Mouse (Mus musculus): Measurements from ENCODE around the gene Wdr62. TPM values are rescaled to one million over a fixed set of nuclear protein-coding genes. Genes with fewer than 3 reads are reported as not detected.

Wdr62 gene
- 7.2 and 7.4 TPM in 2 replicates for polyA plus RNA-seq (2016; fragmentation: Nextera tagmentation; extraction: Ambion mirVana)

DNA sequence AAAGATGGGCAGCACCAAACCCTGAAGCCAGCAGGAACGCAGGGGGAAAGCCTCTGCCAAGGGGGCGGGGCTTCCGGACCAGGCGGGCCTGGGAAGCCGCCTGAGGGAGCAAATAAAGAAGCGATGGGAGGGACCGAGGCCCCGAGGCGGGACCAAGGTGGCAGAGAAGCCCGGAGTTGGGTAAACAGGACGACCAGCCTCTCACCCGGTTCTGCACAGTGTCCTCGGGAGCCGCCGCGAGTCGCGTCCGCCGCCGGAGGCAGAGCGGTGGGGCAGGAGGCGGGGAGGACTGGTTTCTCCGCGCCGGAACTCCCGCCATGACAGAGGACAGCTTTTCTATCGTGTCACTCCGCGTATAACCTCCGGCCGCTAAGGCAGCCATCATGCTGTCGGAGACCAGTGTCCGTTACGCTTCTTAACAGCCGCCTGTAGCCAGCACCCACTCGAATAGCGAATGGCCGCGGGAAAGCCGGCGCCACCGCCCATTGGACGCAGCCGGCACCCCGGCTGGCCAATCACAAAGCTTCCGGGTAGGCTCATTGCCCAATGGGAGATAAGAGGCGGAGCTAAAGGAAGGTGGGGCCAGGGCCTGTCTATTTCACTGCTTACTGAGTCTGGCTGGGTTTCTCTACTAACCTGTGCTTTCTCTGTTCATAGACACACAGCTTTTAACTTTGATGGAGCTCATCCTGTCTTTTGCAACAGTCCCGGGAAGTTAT is at the start of gene Wdr62, which contains the start of gene Thap8:
Gene Wdr62, minus strand, starts transcription at position 469 of the 719 bp plus-strand sequence.
Gene Thap8, plus strand, starts transcription at position 144 of the 719 bp plus-strand sequence.
- WGBS: under 1% methylated on average over 47 of the region's 49 CpGs
- peak within 1 kb of the TSS; percentile 63 for H3K4me3 ChIP-seq
- peak within 1 kb of the TSS; percentile 93 for H3K4me2 ChIP-seq (replicated peaks)
- H3K27me3 ChIP-seq: no peaks in the 10 kb centered on the region
- peak within 1 kb of the TSS; percentile 95 for H3K27ac ChIP-seq
- H3K9ac ChIP-seq: peak within 1 kb of the TSS; percentile 62
- H3K4me1 ChIP-seq: peaks cover 8% of the 10 kb centered on the region
- peak; percentile 97 for ATAC-seq (ENCODE audit: low FRiP score)
- no peaks in the 10 kb centered on the region for H3K36me3 ChIP-seq
- no peaks in the 10 kb centered on the region for H3K9me3 ChIP-seq (replicated peaks)

DNA sequence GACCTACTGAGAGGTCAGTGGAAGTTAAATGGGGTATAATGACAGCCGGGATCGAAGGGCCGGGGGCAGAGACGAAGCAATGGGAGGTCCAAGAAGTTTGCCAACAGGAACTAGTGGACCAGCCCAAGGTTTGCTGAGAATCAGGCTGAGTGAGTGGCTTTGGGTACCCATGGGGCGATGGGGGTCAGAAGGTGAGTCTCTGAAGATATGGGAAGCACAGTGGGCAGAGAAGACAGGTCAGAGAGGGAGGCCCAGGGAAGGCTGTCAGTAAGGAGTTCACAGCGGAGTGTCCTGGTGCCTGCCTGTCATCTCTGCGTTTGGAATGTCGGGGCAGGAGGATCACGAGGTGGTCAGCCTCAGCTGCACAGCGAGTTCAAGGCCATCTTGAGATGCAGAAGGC is 48.2 kb upstream of the Wdr62 start:
- 58% methylated on average over 10 of the region's 10 CpGs for WGBS

DNA sequence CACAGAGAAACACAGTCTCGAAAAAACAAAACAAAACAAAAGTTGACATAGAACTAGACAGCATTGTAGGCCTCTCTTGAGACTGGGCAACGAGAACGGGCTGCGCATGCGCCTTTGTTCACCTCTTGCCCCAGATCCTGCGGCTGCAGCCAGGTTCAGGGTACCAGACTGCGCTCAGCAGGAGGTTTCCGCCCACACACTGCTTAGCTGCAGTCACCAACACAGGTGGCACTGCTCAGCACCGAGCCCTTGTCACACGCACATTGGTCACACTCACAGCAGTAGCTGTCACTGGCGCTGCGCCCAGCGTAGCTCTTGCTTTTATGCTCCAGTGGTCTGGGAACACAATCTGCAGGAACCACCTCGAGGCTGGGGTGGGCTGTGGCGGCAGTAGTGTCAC is 46.9 kb upstream of the Wdr62 start:
- Histone ChIP-seq H3K9ac (no peak overlapping the region), H3K9me3 (replicated peaks) (0 out of 2 replicates have a peak, but pooled peaks cover 4% of the 10 kb centered on the region), H3K27me3 (peaks cover 7% of the 10 kb centered on the region), H3K36me3 (no peaks in the 10 kb centered on the region), H3K27ac (no peak overlapping the region), H3K4me1 (peaks cover 13% of the 10 kb centered on the region), H3K4me2 (replicated peaks) (no peak overlapping the region), H3K4me3 (no peak overlapping the region)
- no peak for ATAC-seq (ENCODE audit: low FRiP score)
- 59% methylated on average over 15 of the region's 15 CpGs for WGBS

More for the DNA sequence above, 48.2 kb upstream of the Wdr62 start:
- Histone ChIP-seq H3K27ac (no peak overlapping the region), H3K9ac (peak overlapping the region; percentile 8; the same call in 1 of the 2 replicates), H3K9me3 (replicated peaks) (0 out of 2 replicates have a peak, but pooled peaks cover 4% of the 10 kb centered on the region), H3K4me2 (replicated peaks) (no peak overlapping the region), H3K36me3 (no peaks in the 10 kb centered on the region), H3K4me3 (no peak overlapping the region), H3K4me1 (peaks cover 10% of the 10 kb centered on the region), H3K27me3 (peaks cover 8% of the 10 kb centered on the region)
- no peak for ATAC-seq (ENCODE audit: low FRiP score)

DNA sequence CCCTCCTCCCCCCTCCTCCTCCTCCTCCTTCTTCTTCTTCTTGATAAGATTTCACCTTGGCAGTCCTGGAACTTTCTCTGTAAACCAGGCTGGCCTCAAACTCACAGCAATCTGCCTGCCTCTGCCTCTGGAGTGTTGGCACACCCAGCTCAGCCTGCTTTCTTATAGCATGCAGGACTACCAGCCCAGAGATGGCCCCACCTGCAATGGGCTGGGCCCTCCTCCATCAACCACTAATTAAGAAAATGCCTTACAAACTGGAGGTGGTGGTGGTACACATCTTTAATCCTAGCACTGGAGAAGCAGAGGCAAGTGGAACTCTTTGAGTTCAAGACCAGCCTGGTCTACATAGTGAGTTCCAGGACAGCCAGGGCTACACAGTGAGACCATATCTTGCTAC is 46.2 kb upstream of the Wdr62 start:
- no peak for ATAC-seq (ENCODE audit: low FRiP score)
- no peak overlapping the region for H3K4me2 ChIP-seq (replicated peaks)

DNA sequence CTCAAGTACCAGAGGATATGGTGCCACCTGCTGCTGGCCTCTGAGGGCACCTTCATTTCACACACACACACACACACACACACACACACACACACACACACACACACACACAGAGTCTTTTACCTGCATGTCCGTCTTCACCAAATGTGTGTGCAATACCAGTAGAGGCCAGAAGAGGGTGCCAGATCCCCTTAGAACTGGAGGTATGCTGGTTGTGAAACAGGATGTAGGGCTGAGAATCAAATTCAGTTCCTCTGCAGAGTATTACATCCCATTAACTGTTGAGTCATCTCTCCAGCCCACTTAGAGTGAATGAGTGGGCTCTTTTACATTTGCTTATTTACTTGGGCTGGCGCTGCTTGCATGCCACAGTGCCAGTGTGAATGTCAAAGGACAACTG is 45.1 kb upstream of the Wdr62 start:
- Histone ChIP-seq H3K9me3 (replicated peaks) (0 out of 2 replicates have a peak, but pooled peaks cover 4% of the 10 kb centered on the region), H3K9ac (no peak overlapping the region), H3K27ac (no peak overlapping the region), H3K4me2 (replicated peaks) (no peak overlapping the region), H3K4me1 (peaks cover 16% of the 10 kb centered on the region), H3K4me3 (no peak overlapping the region), H3K36me3 (no peaks in the 10 kb centered on the region), H3K27me3 (peaks cover 7% of the 10 kb centered on the region)
- ATAC-seq (ENCODE audit: low FRiP score): no peak
- WGBS: 44% methylated on average over 2 of the region's 2 CpGs

More for the DNA sequence above, 46.2 kb upstream of the Wdr62 start:
- Histone ChIP-seq H3K4me3 (no peak overlapping the region), H3K9me3 (replicated peaks) (0 out of 2 replicates have a peak, but pooled peaks cover 4% of the 10 kb centered on the region), H3K4me1 (peaks cover 11% of the 10 kb centered on the region), H3K27ac (no peak overlapping the region), H3K9ac (no peak overlapping the region), H3K36me3 (no peaks in the 10 kb centered on the region), H3K27me3 (peaks cover 7% of the 10 kb centered on the region)

DNA sequence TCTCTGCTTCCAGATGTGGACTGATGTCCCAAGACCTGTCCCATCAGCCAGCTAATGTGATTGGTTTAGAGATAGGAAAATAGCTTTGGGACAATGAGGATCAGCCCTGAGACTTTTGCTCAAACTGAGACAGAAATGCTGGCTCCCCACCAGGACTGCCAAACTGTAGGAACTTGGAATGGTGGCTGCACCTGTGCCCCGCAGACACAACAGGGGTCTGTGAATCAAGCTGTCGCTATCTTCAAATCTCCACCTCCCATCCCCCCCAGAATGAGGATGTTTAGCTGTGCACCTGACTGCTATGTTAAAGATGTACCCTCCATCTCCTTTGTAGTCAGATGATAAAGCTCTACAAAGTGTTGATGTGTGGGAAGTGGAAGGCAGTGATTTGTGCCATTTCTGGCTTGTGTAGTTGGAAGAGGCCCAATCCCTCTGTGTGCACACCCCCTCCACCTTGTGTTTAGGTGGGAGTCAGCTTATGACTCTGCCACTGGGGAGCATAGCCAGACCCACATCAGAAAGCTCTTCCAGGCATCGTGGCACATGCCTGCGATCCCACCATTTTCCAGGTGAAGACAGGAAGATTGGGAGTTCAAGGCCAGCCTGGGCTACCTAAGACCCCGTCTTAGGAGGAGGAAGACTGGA is 44.2 kb upstream of the Wdr62 start:
- Histone ChIP-seq H3K4me2 (replicated peaks) (no peak overlapping the region), H3K36me3 (no peaks in the 10 kb centered on the region), H3K27ac (no peak overlapping the region), H3K4me3 (no peak overlapping the region), H3K4me1 (peaks cover 16% of the 10 kb centered on the region), H3K27me3 (peaks cover 7% of the 10 kb centered on the region), H3K9me3 (replicated peaks) (0 out of 2 replicates have a peak, but pooled peaks cover 4% of the 10 kb centered on the region), H3K9ac (no peak overlapping the region)
- 85% methylated on average over 5 of the region's 5 CpGs for WGBS
- no peak for ATAC-seq (ENCODE audit: low FRiP score)

DNA sequence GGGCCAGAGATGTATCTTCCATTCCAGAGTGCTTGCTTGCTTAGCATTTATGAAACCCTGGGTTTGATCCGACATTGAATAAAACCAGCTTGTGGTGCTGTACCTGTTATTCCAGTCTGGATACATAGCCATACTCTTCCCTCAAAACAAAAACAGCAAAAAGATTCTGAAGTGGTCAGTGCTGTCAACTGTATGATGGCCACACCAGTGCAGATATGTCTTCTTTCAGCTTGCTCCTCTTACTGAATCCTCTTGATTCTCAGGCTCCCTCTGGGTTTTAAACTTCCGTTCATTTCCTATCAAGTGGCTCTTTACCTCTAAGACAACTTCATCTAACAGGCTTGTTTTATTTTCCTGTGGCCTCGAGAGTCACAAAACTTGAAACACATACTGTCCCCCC is 43.6 kb upstream of the Wdr62 start, which contains the start of gene Sdhaf1:
Gene Sdhaf1, minus strand, starts transcription at position 101 of the 400 bp plus-strand sequence.
- no peak for ATAC-seq (ENCODE audit: low FRiP score)
- H3K9ac ChIP-seq: 0 out of 2 replicates have a peak within 1 kb of the TSS, but pooled peaks have one; percentile 79
- H3K4me3 ChIP-seq: peak within 1 kb of the TSS; percentile 75
- peak within 1 kb of the TSS; percentile 76 for H3K4me2 ChIP-seq (replicated peaks)
- 71% methylated on average over 3 of the region's 3 CpGs for WGBS
- no peaks in the 10 kb centered on the region for H3K36me3 ChIP-seq
- H3K27me3 ChIP-seq: peaks cover 7% of the 10 kb centered on the region
- H3K9me3 ChIP-seq (replicated peaks): 0 out of 2 replicates have a peak, but pooled peaks cover 4% of the 10 kb centered on the region
- peaks cover 16% of the 10 kb centered on the region for H3K4me1 ChIP-seq
- H3K27ac ChIP-seq: peak within 1 kb of the TSS; percentile 86; the same call in 1 of the 2 replicates

DNA sequence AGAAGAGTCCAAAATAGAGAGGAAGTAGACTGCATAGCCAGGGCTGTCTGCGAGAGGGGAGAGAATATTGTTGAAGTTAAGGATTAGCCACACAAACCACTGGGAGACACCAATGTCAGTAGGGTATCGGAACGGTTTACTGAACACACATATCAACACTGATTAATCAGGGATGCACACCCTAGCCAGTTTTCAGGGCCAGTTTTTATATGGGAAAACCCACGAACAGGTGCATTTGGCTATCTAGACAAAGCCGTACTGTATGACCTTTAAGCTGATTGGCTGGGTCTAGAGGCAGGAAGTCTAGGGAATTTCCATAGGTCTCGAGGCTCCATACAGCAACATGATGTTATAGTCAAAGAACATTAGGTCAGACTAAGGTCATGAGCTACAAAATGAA is 42.6 kb upstream of the Wdr62 start:
- ATAC-seq (ENCODE audit: low FRiP score): peak; percentile 5; the same call in 1 of the 2 replicates

DNA sequence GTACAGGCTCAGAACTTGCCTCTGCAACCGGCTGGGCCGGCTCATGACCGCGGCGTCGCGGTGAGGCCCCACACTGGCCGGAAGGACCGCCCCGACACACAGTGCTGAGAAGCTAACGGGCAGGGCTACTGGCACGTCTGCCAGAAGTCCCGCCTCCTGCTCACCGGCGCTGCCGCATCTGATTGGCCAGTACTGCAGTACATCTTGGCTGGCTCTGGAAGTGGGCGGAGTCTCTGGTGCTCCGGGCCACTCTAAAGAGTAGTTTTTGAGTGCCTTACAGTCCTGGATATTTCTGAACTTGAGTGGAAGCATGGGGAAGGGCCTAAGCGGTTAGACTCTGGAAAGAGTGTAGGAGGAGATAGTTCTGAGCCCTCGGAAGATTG is 42.1 kb upstream of the Wdr62 start:
- peak; percentile 99 for ATAC-seq (ENCODE audit: low FRiP score)
- under 1% methylated on average over 20 of the region's 20 CpGs for WGBS
- Histone ChIP-seq H3K4me3 (peak overlapping the region; percentile 75), H3K9me3 (replicated peaks) (0 out of 2 replicates have a peak, but pooled peaks cover 4% of the 10 kb centered on the region), H3K4me1 (peaks cover 16% of the 10 kb centered on the region), H3K36me3 (no peaks in the 10 kb centered on the region), H3K27ac (peak overlapping the region; percentile 86), H3K27me3 (no peaks in the 10 kb centered on the region; the same call in 1 of the 2 replicates), H3K9ac (peak overlapping the region; percentile 79), H3K4me2 (replicated peaks) (peak overlapping the region; percentile 76)

More for the DNA sequence above, 42.6 kb upstream of the Wdr62 start:
- Histone ChIP-seq H3K4me1 (peaks cover 16% of the 10 kb centered on the region), H3K9ac (peak overlapping the region; percentile 79; the same call in 1 of the 2 replicates), H3K4me2 (replicated peaks) (peak overlapping the region; percentile 76), H3K27me3 (no peaks in the 10 kb centered on the region; the same call in 1 of the 2 replicates), H3K4me3 (peak overlapping the region; percentile 75), H3K9me3 (replicated peaks) (0 out of 2 replicates have a peak, but pooled peaks cover 4% of the 10 kb centered on the region), H3K36me3 (no peaks in the 10 kb centered on the region), H3K27ac (peak overlapping the region; percentile 86; the same call in 1 of the 2 replicates)
- WGBS: 38% methylated on average over 6 of the region's 6 CpGs

DNA sequence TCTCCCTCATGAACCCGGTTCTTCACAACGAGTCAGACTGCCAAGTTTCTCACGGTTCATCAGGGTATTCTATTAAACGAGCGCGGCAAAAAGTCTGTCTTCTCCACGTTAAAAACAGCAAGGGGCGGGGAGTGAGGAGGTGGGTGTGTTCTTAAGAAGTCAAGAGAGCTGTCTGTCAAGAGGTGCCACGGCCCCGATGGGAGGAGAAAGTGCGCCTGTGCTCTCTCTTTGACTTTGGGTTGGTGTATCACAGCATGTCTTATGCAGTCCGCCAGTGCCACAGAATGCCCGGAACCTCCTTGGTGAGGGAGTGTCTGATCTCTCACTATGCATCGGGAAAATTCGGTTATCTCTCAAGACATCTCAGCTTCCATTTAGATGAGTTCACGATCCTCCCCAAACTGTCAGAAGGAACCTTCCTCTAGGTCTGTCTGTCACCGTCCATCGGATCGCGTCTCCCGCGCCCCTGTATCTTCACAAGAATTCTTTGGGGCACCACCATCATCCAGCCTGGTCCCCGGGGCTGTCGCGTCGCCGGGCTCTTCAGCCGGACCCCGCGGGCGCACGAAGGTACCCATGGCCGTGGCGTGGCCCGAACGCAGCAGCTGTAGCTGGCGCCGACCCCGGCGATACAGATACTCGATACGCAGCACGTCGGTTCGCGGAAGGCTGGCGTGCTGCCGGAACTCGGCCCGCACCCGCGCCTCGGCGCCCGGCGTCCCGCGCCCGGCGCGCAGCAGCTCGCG is 41.5 kb upstream of the Wdr62 start, which contains the start of gene E130208F15Rik:
Gene E130208F15Rik, plus strand, starts transcription at position 202 of the 746 bp plus-strand sequence.
- Histone ChIP-seq H3K4me2 (replicated peaks) (peak within 1 kb of the TSS; percentile 76), H3K9me3 (replicated peaks) (0 out of 2 replicates have a peak, but pooled peaks cover 4% of the 10 kb centered on the region), H3K4me3 (peak within 1 kb of the TSS; percentile 75), H3K27ac (peak within 1 kb of the TSS; percentile 86), H3K4me1 (peaks cover 13% of the 10 kb centered on the region), H3K9ac (peak within 1 kb of the TSS; percentile 79), H3K27me3 (no peaks in the 10 kb centered on the region), H3K36me3 (no peaks in the 10 kb centered on the region)
- WGBS: under 1% methylated on average over 61 of the region's 63 CpGs
- peak; percentile 84 for ATAC-seq (ENCODE audit: low FRiP score)

DNA sequence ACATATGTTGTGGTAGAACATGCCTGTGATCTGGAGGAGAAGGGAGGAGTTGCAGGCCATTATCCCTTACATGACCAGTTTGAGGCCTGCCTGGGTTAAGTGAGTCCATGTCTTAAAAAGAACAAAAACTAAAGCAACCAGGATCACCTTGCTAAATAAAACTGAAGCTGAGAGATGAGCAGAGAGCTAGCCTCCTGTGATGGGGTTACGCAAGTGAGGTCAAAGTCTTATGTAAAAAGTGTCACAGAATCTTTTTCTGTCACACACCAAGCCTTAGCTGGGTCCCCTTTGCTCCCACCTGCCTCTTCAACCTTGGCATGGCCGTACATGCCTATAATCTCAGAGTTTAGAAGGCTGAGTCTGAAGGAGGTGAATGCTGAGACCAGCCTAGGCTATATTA is 40.7 kb upstream of the Wdr62 start:
- Histone ChIP-seq H3K9ac (0 out of 2 replicates have a peak overlapping the region, but pooled peaks have one; percentile 79), H3K4me2 (replicated peaks) (peak overlapping the region; percentile 76), H3K9me3 (replicated peaks) (0 out of 2 replicates have a peak, but pooled peaks cover 4% of the 10 kb centered on the region), H3K4me1 (peaks cover 13% of the 10 kb centered on the region), H3K27me3 (no peaks in the 10 kb centered on the region), H3K36me3 (no peaks in the 10 kb centered on the region), H3K27ac (no peak overlapping the region), H3K4me3 (peak overlapping the region; percentile 75)
- WGBS: 71% methylated on average over 2 of the region's 2 CpGs
- ATAC-seq (ENCODE audit: low FRiP score): no peak
